Mouse (Mus musculus) thymus, postnatal 25 days (tissue): ENCODE data around the gene Ctnnd2.

ENCODE experiments used
- DNase-seq: peaks from one replicate; pipeline ENCODE4 v3.0.0; 2022

Gene Ctnnd2

DNA sequence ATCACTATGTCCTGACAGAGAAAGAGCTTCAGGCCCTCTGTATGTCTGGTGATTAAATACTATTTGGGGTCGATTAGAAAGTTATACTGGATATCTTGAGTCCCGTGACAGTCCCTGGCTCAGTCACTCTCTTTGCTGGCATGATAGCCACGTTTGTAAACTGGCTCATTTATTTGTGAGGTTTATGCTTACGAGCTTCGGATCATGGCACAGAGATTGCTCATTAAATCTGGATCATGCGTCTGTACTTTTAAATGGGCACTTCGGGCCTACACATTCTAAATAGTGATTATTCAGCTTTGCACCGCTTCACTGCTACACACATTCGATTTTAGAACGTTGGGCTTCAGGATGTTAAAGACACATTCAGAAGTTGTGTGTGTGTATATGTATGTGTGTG, 96.4 kb downstream of the Ctnnd2 start:
- no peak for DNase-seq

DNA sequence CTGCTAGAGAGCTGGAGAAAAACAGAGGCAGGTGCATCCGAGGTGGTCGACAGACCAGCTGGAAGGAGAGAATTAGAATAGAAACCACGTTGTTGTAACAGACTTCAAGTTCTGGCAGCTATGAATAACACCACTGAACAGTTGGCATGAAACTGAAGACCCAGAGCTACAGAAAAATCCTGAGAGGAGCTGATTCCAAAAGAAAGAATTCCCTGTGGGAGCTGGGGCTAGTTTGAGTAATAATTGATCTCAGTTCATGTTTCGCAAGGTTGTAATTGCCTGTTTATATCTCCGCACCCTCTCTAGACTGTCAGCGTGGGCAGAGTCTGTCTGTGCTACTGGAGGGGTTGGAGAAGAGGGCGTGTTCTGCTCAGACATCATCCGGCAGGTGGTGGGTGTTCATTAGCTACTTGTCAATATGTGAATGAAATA, 98.8 kb downstream of the Ctnnd2 start:
- DNase-seq, result no peak

DNA sequence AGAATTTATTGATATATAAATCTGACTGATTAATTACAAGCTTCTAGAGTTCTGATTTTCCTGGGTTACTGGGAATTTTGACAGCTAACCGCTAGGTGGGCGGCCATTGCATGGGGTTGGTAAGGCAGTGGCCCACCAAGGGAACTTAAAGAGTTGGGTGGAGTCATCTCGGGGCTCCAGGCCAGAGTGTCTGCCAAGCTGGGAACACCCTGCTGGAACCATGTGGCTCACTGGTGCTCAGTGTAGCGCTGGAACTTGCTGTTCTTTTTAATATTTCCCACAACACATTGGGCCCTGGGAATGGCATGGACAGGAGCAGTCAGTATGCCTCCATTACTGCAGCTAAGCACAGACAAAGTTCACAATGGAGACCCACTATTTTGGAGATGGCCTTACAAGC, 99.9 kb downstream of the Ctnnd2 start:
- DNase-seq, result no peak

DNA sequence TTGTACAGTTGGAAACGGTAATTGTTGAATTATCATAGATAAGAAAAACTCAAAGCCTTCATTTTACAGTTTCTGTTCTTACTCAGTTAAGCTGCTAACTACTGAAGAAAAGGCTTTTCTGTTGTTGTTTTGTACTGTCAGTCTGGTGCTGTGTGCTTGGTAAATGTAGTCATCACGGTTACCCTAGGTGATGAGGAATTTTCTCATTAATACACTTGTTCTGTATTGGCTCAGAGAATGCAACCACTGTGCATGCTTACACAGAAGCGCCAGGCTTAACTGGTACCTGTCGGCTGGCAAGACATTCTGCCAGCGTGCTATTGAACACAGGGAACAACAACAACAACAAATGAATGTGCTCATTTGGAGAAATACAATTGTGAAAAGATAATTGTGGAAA, 103.3 kb downstream of the Ctnnd2 start:
- no peak for DNase-seq

DNA sequence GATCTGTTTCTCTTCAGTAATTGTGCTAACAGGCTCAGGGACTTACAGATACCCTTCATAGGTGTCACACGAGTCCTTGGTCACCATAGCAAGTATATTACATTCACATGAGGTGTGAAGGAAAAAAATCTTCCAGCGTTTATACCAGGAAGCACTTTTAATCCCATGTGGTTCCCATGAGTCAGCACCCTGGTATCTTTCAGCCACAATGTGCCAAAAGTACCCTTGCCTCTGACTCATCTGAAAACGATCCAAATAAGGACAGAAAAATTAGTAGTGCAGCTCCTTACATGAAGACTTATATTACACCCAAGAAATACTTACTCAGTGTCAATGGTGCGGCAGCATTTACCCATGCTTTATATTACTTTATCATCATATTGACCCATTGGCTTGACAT, 104.3 kb downstream of the Ctnnd2 start:
- DNase-seq, result no peak

DNA sequence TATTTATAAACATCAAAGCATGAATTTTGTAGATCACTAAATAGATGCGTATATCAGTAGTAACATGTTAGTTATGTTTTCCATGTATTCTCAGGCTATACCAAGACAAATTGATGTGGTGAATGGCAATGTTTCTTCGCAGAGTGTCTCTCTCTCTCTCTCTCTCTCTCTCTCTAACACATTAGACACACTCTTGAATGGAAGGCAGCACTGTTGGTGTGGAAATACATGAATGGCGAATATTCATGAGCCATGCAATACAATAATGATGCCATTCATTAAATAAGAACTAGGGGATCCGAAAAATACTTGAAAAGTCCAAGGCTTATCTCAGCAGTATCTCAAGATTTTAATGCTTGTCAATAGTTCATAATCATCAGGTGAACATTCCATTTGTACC, 106.2 kb downstream of the Ctnnd2 start:
- no peak for DNase-seq

DNA sequence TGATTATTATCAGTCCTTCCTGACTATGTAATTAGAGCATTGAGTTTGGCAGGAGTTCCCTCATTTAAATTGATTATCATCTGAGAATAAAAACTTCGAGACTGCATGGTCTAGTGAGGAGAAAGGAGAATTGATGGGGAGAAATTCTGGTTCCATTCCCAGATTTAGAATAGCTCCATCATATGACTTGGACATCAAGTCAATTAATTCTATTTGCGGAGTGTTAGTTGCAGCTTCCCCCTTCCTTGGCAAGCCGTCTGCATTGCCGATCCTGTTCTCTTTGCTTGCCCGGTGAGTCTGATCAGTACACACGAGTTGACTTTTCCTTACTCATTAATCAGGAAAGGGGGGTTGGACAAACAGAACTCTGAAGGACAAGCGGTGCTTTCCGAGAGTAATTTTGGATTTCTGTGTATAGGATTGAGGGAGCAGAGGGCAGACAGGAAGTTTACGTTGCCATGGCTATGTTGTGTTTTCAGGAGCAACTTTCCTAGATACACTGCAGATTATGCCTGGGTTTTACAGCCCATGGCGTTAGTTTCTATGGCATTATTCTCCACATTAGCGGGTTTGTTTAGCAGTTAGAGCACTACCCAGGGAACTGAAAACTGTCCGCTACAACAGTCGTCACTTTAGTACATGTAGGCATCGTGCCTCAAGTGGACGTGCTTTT, 113.3 kb downstream of the Ctnnd2 start:
- DNase-seq, result no peak

DNA sequence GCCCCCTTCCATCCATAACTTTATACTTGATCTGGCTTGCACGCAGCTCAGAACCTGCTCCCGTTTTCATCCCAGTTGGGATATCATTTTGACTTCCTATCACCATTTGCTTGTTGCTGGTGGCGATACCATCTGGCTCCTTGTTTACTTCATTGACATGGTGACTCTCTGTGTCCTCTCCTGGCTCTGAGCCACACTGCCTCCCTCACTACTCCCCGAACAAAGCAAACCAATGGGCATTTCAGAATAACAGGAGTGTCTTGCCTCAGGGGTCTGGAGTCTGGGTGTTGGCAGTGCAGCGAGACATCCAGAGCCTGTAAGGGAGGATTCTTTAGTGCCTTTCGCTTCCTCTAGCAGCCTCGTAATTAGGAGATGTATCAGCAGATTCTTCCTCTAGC, 113.9 kb downstream of the Ctnnd2 start:
- DNase-seq, result no peak

DNA sequence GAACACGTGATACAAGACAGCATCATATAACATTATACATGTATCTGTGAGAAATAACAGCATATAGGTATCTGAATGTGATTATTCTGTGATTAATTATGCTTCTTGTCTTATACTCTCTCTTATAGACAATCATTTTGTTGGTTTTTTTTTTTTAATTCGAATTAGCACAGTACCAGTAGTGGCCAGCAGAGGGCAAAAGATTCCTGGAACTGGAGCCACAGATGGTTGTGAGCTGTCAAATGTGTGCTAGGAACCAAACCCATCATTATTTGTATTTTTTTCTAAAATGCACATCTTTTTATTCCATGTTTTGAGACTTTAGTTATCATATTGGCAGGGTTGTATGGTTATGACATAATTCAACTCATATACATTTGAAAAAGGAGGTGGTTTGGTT, 130.4 kb downstream of the Ctnnd2 start:
- no peak for DNase-seq

DNA sequence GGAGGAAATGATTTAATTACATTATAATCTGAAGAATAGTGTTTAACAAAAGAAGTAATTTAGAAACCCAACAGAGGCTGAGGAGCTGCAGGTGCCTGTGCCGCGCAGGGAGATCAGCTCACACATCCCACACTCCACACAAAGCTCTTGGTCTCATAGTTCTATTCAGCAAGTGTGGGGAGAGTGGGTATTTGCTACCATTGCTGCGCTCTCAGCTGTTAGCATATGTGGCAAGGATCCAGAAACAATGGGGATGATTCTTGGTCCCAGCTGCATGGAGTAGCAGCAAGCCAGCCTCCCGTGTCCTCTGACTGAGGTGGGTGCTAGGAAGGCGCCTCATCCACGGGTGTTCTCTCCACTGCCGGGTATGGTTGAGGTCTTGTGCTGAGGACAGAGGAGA, 134.0 kb downstream of the Ctnnd2 start:
- no peak for DNase-seq

DNA sequence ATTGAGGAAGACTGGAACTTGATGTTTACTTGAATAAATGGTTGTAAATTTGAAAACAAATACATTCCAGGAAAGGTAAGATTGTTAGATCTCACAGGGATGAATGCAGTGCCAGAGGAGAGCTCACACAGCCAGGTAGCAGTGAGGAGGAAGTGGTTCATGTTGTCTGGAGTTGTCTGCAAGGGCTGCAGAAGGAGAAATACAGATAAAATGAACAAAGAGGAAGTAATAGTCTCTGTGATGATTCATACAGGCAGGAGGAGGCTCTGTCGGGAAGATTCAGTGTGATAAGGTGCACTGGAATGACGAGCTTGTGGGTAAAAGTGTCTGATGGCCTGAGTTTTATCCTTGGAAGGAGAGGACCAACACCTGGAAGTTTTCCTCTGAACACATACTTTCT, 150.2 kb downstream of the Ctnnd2 start:
- no peak for DNase-seq

DNA sequence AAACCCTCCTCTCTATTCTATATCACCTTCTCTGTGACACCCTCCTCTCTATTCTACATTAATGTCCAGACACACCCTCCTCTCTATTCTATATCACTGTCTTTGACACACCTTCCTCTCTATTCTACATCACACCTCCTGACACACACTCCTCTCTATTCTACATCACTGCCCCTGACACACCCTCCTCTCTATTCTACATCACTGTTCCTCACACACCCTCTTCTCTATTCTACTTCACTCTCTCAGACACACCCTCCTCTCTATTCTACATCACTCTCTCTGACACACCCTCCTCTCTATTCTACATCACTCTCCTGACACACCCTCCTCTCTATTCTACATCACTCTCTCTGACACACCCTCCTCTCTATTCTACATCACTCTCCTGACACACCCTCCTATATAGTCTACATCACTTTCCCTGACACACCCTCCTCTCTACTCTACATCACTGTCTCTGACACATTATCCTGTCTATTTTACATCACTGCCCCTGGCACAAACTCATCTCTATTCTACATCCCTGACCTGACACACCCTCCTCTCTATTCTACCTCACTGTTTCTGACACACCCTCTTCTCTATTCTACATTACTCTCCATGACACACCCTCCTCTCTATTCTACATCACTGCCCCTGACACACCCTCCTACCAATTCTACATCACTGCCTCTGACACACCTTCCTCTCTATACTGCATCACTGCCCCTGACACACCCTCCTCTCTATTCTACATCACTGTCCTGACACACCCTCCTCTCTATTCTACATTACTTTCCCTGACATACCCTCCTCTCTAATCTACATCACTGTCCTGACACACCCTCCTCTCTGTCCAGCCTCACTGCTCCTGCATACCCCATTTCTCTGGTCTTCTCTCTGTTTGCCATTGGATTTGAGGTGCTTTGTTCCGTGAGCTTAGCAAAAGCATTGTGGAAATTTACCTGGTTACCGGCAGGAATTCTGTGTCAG, 161.2 kb downstream of the Ctnnd2 start:
- no peak for DNase-seq

DNA sequence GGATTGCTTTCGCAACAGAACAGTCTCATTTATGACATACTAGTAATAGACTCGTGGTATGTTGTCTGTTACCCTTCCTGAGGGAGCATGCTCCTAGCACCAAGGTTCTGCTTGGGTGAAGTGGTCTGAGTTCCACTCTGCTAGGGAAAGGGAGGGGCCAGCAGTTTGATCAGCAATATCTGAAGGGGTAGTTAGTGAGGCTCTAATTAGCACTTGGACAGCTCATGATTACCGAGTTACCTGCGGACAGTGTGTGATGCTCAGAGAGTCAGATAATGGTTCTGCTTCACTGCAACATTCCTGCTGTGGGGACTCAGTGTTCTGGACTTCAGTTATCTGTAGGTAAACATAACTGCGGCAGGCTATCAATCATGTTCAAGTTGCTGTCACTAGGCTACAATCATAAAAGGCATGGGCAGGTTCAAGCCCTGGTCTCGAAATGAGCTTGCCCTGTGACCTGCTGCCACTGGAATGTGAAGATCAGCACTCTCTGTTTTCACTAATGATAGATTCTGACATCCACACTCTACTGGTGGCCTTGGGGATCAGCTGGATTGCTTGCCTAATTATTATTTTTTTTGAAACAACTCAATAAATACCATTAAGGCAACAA, 166.3 kb downstream of the Ctnnd2 start:
- DNase-seq, result no peak

DNA sequence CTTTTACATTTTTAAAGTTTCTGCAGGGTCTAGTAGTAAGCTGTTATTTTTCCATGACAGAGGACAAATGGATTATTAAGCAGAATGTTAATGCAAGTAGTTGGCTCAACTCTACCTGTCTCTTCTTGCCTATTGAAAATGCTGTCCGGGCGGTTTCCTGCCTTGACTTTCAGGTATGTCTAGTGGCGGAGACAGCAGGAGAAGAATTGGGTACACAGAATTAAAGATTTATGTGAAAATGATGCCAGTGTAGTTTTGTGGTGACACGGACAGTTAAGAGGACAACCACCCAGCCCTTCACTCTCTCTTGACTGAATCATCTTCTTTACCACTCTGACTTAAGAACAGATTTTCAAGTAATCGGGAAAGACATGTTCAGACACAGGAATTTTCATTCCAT, 173.4 kb downstream of the Ctnnd2 start:
- DNase-seq, result no peak

DNA sequence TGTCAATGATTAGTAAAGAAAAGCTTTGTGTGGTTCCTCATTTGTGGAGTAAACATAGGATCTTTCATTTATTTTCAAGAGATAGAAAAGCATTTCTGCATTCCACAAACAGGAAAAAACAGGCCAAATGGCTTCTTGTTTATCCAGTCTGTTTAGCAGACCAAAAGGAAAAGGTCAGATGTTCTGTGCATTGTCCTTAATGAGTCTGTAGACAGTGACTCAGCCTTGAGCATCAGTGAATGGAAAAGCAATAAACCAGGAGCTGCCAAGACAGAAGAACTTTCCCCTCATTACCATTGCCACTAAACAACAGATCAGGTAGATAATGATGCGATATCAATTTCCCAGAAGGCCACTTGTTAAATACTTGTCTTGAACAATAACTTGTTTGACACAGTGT, 192.1 kb downstream of the Ctnnd2 start:
- no peak for DNase-seq

DNA sequence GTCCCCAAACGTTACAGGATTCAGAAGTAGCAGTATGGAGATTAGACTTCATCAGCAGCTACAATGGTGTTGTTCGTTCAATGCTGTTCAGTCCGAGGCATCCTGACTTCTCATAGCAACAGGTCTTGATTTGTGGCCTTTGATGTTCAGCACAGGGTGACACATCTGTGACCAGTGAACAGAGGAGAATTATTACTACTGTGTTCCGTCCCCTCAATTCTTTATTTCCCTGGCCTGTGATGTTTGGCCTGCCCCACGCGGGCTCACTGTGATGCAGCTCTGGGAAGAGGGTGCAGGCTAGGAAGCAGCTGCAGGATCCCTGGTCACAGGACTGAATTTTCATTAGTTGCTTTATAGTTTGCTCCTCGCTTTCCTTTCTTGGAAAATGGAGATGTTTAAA, 197.6 kb downstream of the Ctnnd2 start:
- no peak for DNase-seq

DNA sequence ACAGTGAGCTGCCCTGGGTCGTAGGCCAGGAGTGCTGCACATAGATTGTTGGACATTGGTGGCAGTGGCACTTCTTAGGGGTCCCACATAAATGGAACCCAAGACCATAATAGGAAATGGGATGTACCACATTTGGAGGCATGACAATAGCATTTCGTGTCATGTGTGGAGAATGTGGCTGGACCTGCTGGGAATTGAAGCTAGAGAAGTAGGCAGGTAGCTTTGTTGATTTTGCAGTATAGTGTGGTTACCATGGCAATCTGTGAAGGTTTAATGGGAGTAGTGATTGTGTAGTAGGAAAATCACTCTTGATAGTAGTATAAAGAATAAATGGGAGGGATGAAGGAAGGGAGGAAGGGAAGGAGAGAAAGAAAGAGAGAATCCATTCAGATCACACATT, 198.8 kb downstream of the Ctnnd2 start:
- no peak for DNase-seq

DNA sequence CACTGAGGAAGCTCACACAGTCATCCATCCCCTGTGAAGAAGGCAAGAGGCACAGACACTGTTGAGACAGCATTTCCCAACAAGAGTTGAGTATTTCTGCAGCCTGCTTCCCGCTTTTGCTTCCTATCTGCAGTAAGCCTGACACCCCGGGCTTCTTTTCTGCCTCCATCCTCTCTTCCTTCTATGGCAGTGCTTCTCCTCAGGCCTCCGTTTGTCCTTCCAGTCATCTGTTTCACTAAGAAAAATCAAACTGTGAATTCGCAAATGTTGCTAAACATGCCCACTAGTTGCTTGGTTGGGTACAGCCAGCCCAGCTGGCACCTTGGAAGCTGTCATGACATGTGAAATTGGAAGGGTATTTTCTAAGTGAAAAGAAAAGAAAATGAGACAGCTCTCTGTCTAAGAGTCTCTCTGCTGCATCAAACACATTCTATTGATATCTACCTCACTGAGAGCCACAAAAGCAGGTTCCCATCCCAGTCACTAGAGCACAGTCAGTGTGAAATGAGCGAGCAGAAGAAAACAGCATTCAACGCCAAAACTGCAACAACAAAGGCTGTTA, 201.3 kb downstream of the Ctnnd2 start:
- DNase-seq, result no peak

DNA sequence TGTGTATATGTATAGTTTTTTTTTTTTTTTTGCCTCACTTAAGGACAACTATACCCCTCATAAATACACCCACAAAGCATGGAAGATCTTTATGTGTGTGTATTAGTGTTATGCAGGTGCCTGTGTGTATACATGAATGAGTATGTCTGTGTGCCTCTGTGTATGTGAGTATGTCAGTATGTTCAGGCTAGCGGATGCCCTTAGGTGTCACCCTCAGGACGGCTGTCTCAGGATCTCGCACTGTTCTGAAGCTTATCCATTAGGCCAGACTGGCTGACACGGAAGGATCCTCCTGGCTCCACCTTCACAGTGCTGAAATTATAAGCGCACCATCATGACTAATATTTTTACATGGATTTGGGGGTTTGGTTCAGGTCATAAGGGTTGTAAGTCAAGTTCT, 202.5 kb downstream of the Ctnnd2 start:
- no peak for DNase-seq

DNA sequence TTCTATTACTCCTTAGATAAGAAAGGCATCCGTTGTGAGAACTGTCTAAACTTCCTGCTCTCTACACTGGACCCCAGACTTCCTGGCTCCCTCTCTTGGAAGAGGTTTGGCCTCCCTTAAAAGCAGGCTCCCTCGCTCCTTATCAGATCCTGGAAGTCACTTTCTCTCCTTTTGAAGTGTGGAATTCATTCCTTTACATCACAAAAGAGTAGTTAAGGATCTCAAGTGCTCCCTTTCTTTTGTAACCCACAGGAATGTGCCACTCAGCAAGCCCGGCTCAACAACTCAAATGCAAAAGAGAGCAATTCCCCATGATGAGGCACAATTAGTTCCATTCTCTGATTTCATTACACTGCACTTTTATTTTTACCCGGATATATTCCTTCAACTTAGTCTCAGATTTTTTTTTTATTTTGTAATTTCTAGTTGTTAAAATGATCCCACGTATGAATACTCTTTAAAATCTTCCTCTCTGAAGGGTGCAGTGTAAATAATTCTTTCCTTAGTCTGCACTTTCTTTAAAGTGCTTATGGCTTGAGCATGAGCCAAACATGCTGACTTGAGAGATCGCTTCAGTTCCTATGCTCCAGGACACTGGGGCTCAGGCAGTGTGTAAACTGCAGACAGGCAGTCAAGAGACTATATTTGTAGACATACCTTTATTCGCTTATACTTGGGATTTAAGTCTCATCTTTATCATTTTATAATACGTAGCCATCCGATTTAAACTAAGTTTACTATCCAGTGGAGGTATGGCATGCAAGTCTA, 210.9 kb downstream of the Ctnnd2 start:
- DNase-seq, result no peak

DNA sequence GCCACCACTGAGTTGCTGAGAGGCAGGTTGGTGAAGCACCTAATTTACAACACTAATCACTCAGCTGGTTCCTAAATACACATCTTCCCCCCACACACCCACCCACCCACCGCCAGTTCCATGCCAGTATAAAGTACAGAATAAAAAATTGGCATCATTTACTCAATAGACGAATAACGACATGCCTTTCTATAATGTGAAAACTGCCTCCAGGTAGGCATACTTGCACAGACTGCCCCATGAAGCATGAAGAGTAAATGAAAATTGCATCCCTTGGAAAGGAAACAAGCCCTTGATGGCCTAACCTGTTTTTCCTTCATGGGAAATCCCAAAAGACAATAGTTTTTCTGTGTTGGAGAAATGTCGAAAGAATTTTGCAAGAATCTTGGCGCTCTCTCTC, 212.0 kb downstream of the Ctnnd2 start:
- no peak for DNase-seq

DNA sequence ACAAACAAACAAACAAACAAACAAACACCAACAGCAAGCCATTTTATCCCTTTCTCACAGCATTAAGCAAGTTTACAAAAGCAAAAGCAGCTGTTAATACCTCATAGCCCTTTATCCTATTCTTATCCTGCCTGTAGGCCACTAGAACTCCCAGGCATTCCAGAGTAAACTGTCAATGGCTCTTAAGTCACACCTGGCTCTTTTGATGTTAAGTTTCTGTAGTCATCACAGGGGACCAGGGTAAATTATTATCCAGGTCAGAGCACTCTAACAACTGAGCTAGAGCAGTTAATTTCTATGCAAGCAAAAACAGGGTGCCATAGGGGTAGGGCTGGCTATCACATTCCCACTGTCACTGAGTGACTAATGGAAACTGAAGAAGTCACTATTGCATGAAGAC, 214.1 kb downstream of the Ctnnd2 start:
- DNase-seq, result no peak

DNA sequence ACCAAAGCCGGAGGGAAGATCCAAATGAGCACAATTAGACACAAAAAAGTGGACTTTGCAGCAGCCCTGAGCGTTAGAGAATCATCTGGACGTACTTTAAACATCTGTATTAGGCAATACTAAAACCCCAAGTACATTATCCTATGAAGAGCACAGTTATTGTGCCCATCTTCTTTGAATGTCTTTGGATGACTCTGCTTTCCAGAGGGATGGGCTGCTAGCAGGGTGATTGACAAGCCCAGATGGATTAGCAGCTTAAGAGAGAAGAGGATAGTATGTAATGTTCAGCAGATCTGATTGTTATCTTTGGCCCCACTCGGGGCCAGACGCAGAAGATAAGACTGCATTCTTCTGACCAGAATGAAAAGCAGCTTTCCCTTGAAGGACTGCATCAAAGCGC, 214.9 kb downstream of the Ctnnd2 start:
- DNase-seq, result no peak
